Mouse (Mus musculus): ENCODE measurements around the gene Gdpd3.
"Not testable (repeated sequence)": the region's sequence is repeated elsewhere in the genome, so short reads cannot be mapped to it uniquely, and the experiment has no call there.

Gdpd3 gene

GRCm38 (mm10) chr7:126766201-126766600, at the start of gene Gdpd3:
TSS of gene Gdpd3 (plus strand) at chr7:126766334.
- DNase-seq = peak in 1 of 2 experiments; percentile 23

- no peak for DNase-seq
Measured at GRCm38 (mm10) chr7:126717566-126717965, 48.6 kb upstream of the Gdpd3 start.

GRCm38 (mm10) chr7:126718787-126719337, 47.3 kb upstream of the Gdpd3 start:
- DNase-seq = no peak

GRCm38 (mm10) chr7:126721635-126722034, 44.5 kb upstream of the Gdpd3 start:
- no peak for DNase-seq

GRCm38 (mm10) chr7:126725077-126725476, 41.1 kb upstream of the Gdpd3 start:
- DNase-seq = no peak

GRCm38 (mm10) chr7:126725667-126726066, 40.5 kb upstream of the Gdpd3 start:
- DNase-seq = no peak

- DNase-seq = not testable (repeated sequence)
Measured at GRCm38 (mm10) chr7:126730256-126730789, 35.8 kb upstream of the Gdpd3 start.

GRCm38 (mm10) chr7:126736122-126736521, 30.0 kb upstream of the Gdpd3 start:
- DNase-seq = no peak

- DNase-seq = no peak
Measured at GRCm38 (mm10) chr7:126739551-126739950, 26.6 kb upstream of the Gdpd3 start.

- no peak for DNase-seq
Measured at GRCm38 (mm10) chr7:126740132-126740735, 25.9 kb upstream of the Gdpd3 start.

- no peak for DNase-seq
Measured at GRCm38 (mm10) chr7:126740977-126741376, 25.2 kb upstream of the Gdpd3 start.

- no peak for DNase-seq
Measured at GRCm38 (mm10) chr7:126741452-126741851, 24.7 kb upstream of the Gdpd3 start.

GRCm38 (mm10) chr7:126741964-126742482, 24.1 kb upstream of the Gdpd3 start:
- DNase-seq = no peak

- no peak for DNase-seq
Measured at GRCm38 (mm10) chr7:126746066-126746465, 20.1 kb upstream of the Gdpd3 start.

- DNase-seq = no peak
Measured at GRCm38 (mm10) chr7:126746798-126747197, 19.3 kb upstream of the Gdpd3 start.

GRCm38 (mm10) chr7:126748824-126749223, 17.3 kb upstream of the Gdpd3 start:
- no peak for DNase-seq

- DNase-seq = no peak
Measured at GRCm38 (mm10) chr7:126749582-126750343, 16.4 kb upstream of the Gdpd3 start.

- DNase-seq = peak; percentile 84 to 89
Measured at GRCm38 (mm10) chr7:126754866-126755265, 11.3 kb upstream of the Gdpd3 start.

GRCm38 (mm10) chr7:126758539-126758938, 7.6 kb upstream of the Gdpd3 start:
- peak in 1 of 2 experiments; percentile 24 for DNase-seq

GRCm38 (mm10) chr7:126759050-126759671, 7.0 kb upstream of the Gdpd3 start, which contains the start of gene Mapk3:
TSS of gene Mapk3 (plus strand) at chr7:126759601.
- peak; percentile 90 to 94 for DNase-seq

GRCm38 (mm10) chr7:126759672-126760390, 6.3 kb upstream of the Gdpd3 start:
- DNase-seq = peak in 1 of 2 experiments; percentile 36

- DNase-seq = peak; percentile 77 to 81
Measured at GRCm38 (mm10) chr7:126760391-126760802, 5.7 kb upstream of the Gdpd3 start.
